Mouse (Mus musculus) spleen, postnatal 36 days (tissue): Measurements from ENCODE around the gene Thg1l.

Experiments
- DNase-seq, 2 experiments: peaks; one replicate each; pipeline ENCODE4 v3.0.0; 2022; ENCODE audit warnings: low spot score in 2 of 2, mixed read lengths in 1 of 2

Thg1l gene

GRCm38 (mm10) chr11:45955127-45955627 is at the start of gene Thg1l:
Gene Thg1l, minus strand, starts transcription at chr11:45955494.
- peak; percentile 90 to 91 for DNase-seq

GRCm38 (mm10) chr11:45992087-45992486 is 36.8 kb upstream of the Thg1l start:
- DNase-seq = no peak

GRCm38 (mm10) chr11:45991604-45992003 is 36.3 kb upstream of the Thg1l start:
- no peak for DNase-seq

GRCm38 (mm10) chr11:45980893-45981253 is 25.6 kb upstream of the Thg1l start:
- DNase-seq = no peak

DNA sequence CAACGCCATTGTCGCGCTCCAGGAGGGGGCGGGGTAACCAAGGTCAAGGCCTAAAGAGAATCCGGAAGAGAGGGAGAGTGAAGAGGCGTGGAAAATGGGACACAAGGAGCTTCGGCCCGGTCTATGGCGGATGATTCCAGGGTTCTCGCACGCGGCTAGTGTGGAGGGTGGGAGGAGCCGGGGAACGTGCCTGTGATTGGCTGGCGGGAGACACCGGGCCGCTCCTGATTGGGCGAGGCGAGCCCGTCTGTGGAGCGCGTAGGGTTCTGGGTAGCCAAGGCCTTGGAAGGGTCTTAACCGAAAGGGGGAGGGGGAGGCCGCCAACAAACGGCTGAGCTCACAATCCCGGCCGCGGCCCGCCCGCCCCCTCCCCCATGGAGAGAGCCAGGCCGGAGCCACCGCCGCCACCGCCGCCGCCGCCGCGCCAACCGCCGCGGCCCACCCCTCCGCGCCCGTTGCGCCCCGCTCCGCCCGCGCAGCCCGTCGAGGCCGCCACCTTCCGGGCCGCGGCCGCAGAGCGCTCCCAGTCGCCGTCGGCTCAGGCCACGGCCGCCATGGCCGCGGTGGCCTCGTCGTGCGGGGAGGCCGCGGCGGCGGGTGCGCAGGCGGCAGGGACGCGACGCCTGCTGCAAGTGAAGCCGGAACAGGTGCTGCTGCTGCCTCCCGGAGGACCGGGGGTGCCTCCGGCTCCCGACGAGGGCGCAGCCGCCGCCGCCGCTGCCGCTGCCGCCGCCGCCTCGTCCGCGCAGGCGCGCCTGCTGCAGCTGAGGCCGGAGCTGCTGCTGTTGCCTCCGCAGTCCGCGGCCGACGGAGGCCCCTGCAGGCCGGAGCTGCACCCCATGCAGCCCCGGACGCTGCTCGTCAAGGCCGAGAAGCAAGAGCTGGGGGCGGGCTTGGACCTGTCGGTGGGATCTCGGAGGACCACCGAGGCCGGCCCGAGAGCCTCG is 24.9 kb upstream of the Thg1l start, which contains the start of gene Sox30:
Sox30 (plus strand) TSS at position 365 of the 947 bp plus-strand sequence.
- peak; percentile 13 to 38 for DNase-seq

GRCm38 (mm10) chr11:45976061-45976460 is 20.8 kb upstream of the Thg1l start:
- no peak for DNase-seq

DNA sequence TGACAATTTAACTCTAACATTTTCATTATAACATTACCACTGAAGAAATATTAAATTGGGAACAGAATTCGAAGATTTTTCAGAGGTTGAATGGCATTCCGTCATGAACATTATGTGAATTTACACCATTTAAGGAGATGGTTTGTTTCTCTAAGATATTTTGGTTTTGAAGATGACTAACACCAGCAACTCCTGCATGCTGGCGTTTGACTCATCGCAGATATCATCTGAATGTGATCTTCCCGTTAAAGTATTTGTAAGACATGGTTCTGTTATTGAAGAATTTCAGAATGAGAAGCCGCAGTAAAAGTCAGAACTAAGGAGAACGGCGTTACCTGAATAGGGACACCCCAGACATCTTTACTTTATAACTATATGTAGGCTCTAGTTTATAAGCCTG is 19.2 kb upstream of the Thg1l start:
- DNase-seq = no peak

DNA sequence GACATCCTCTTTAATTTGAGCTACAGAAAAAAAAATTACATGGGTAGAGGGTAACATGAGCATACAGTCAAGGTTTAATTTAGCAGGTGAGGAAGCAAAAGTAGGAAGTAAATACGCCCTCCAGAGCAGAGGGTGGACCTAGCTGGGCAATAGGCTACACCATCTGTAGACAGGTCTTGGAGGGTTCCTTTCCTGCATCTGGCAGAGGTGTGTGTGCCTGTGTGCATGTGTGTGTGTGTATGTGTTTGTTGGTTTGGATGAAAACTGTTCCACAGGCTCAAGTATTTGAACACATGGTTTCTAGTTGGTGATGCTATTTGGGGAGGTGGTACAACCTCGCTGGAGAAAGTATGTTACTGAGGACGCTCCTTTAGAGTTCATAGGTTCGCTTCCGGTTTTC is 18.3 kb upstream of the Thg1l start:
- no peak for DNase-seq

- DNase-seq = no peak
Measured at GRCm38 (mm10) chr11:45968466-45968865, 13.2 kb upstream of the Thg1l start.

GRCm38 (mm10) chr11:45966896-45967295 is 11.6 kb upstream of the Thg1l start:
- DNase-seq = no peak

- no peak for DNase-seq
Measured at GRCm38 (mm10) chr11:45960003-45960402, 4.7 kb upstream of the Thg1l start.

GRCm38 (mm10) chr11:45959598-45959997 is 4.3 kb upstream of the Thg1l start:
- no peak for DNase-seq

- no peak for DNase-seq
Measured at GRCm38 (mm10) chr11:45947491-45947890, 7.8 kb downstream of the Thg1l start.

DNA sequence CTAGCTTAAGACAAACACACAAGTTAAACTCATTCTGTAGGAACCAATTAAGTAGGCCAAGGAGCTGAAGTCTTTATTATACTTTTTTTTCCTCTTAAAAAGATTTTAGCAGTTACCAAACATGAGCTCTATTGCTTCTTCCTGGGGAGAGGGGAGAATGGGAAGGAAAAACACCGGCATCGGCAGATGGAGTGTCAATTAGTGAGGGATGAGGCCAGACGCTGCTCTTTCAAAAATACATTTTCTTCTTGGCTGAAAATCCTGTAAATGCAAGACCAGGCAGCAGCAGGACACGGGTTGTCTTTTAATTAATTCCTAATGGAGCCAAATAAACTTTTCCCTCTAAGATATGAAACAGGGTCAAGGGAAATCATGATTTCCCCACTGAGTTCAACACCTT is 8.5 kb downstream of the Thg1l start:
- DNase-seq = no peak

GRCm38 (mm10) chr11:45944643-45945156 is 10.6 kb downstream of the Thg1l start, which contains the start of gene Lsm11:
Gene Lsm11, minus strand, starts transcription at chr11:45944935.
- peak; percentile 94 for DNase-seq

DNA sequence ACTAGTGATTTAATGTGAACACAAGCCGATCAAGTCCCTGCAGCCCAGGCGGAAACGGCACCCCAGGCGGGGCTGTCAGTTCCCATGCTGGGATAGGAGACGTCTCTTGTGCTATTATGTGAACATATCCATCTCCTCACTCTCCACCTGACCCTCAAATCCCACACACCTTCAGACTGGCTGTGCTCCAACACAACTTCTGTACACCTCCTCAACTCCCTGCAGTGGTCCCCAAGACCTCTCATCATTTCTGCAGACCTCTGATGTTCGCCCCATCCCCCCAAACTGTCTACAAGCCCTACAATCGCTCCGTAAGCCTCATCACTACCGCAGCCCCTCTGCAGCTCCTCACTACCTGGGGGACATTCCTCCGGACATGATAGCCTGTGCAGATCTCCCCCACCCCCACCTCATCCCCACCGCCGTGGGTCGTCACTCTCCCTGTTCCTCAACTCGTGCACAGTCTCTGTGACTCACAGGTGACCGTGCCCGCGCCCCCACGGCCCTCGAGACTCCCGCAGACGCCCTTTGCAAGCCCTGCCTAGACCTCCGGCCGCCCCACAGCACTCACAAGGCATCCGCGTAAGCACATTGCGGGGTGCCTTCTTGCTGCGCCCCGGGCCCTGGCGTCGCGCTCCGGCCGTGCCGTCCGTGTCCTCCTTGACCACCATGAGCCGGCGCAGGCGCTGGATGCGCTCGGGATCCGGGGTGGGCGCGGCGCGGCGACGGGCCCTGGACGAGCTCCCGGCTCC is 11.2 kb downstream of the Thg1l start:
- DNase-seq = peak in 1 of 2 experiments; percentile 16

- DNase-seq = no peak
Measured at GRCm38 (mm10) chr11:45943108-45943705, 12.1 kb downstream of the Thg1l start.

DNA sequence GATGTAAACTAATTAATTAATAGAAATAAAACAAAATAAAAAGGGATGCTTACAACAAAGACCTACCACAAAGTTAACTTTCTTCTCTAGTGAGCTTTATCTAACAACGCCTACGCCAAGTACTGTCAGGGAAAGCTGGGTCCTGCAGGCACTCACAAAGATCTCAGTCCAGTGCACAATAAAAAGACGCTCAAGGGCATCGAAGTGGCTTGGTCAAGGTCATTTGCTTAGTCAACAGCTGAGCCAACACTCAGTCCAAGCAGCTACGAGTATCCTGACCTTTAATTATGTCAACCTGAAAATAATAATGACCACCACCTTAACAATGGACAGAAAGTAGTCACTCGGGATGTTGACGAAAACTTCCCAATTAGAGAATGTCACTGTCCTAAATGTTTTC is 13.0 kb downstream of the Thg1l start:
- DNase-seq = no peak

DNA sequence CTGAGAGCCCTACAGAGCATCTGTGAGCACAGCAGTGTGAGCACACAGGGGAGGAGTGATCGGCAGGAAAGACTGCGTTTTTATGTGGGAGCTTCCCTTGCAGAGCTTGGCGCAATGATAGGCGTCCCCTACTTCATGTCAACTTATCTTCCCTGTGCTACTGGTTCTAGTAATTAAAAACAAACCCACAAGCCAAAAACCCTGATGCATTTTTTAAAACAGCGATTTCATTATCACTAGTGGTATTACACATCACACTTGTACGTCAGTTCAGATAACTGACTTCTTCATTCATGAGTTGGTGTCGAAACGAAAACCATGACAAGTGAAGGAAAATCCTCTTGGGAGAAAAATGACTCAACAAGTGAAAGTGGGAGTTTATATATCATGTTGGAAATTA is 16.4 kb downstream of the Thg1l start:
- DNase-seq = no peak

DNA sequence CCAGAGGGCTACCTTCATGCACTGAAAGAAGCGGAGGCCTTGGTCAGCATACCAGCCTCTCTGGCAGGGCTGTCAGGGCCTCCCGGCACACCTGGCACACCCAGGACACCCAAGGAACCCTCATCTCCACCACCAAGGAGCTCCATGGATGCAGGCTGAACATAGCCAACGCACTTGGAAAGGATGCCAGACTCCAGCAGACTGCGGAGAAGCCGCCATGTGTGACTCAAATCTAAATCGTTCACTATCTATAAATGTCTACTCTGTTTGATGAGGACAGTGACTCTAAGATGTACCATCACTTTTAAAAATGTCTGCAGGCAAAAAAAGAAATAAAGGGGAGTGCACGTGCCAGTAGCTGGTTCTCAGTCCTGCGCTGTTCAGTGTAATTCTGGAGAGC is 17.8 kb downstream of the Thg1l start:
- DNase-seq = no peak

DNA sequence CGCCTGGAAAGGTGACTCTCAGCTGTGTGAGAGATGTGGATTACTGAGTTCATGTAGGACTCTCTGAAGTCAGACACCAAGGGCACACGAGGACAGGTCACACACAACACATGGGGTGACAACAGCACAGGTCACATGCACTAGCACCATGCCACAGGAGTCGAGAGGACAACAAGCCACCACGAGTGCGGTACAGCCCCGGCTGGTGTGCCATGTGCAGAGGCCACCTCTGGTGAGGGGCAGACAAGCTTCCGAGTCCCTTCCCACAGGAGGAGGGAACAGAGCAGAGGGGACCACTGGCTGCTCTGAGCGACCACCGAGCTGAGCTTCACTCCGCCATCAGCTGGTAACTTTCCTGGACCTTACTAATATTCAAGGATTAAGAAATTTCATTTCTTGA is 22.5 kb downstream of the Thg1l start:
- no peak for DNase-seq

DNA sequence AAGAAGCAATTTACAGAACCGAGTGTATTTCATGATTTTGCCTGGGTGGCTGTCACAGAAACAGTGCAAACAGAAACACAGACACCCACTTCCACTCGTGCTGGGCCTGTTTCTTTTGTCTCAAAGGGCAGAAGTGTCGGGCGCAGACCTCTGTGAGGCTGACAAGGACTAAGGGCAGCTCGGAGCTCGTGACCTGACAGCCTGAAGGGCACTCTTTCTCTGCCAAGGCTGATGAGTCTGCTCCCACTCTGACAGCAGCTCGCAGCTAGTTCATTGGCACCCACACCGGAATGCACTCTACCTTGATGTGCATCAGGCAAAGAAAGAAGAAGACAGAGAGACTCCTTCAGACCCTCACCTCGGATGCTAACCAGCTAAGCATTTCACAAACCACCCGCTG is 25.8 kb downstream of the Thg1l start:
- DNase-seq = no peak
